Mouse (Mus musculus) thymus, adult 2 months (tissue): ENCODE results near the gene Sp2.

Source experiments
- CTCF ChIP-seq: fragments of 200-500 bp; IDR thresholded peaks from 2 replicates; pipeline ENCODE4 v1.5.1; 2012; ENCODE audit warnings: mild to moderate bottlenecking, control low read depth, low read length, moderate library complexity, borderline replicate concordance; ENCODE audit not compliant: control insufficient read depth, poor library complexity, insufficient read depth; ENCODE audit errors: extremely low read depth
- POLR2A ChIP-seq: fragments of 200-500 bp; IDR thresholded peaks from 2 replicates; pipeline ENCODE4 v1.6.1; 2012; ENCODE audit warnings: mild to moderate bottlenecking, low read length, control low read depth, moderate library complexity; ENCODE audit not compliant: control insufficient read depth, poor library complexity, insufficient read depth; ENCODE audit errors: extremely low read depth

DNA sequence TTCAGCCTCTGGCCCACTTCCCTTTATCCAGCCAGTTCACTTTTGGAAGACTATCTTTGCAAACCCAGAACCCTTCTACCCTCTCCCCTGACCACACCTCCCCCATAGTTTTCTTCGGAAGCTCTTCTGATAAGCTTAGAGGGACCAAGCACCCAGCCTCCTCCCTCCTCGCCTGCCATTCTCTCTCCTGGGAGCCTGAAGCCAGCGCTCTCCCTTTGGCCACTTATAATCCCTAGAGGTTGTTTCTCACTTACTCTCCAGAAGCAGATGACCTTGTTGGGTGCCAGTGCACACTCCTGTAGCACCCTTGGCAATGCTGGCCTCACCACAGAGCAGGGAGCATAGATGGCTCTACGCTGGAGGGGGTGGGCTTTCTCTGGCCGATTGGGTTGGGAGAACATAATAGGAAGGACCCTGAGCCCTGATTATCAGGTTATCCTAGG lies 13.5 kb downstream of the Sp2 start:
- TF ChIP-seq CTCF (no peak), POLR2A (no peak)
